Mouse (Mus musculus) lung, postnatal 0 days (tissue): Measurements from ENCODE around the gene Fmnl1. TPM values are rescaled to one million over a fixed set of nuclear protein-coding genes. Genes with fewer than 3 reads are reported as not detected.

Experiments
- ATAC-seq: fragments of 200-750 bp; cut with Nextera tagmentation; 2 replicates; pipeline ENCODE4 v1.8.0; 2017; ENCODE audit warnings: moderate library complexity
- DNase-seq: peaks from one replicate; pipeline ENCODE4 v3.0.0-alpha.2; 2016; ENCODE audit warnings: low spot score
- H3K27ac ChIP-seq: fragments of 300-500 bp; sonication (generic); 2 replicates; pipeline ENCODE4 v1.5.1; 2014; ENCODE audit warnings: antibody characterized with exemption, mild to moderate bottlenecking, low read length, mixed read lengths
- H3K27me3 ChIP-seq: fragments of 300-500 bp; sonication (generic); replicated peaks from 2 replicates; pipeline ENCODE4 v1.6.1; 2014; ENCODE audit warnings: low read length, mixed read lengths; ENCODE audit not compliant: insufficient read depth
- H3K36me3 ChIP-seq: fragments of 300-500 bp; sonication (generic); 2 replicates; pipeline ENCODE4 v1.6.1; 2014; ENCODE audit warnings: low read length, mixed read lengths; ENCODE audit not compliant: insufficient read depth
- H3K4me1 ChIP-seq: fragments of 300-500 bp; sonication (generic); 2 replicates; pipeline ENCODE4 v1.6.1; 2014; ENCODE audit warnings: antibody characterized with exemption, low read depth, low read length, mixed read lengths; ENCODE audit not compliant: insufficient read depth
- H3K4me2 ChIP-seq: fragments of 300-500 bp; sonication (generic); replicated peaks from 2 replicates; pipeline ENCODE4 v1.6.1; 2014; ENCODE audit warnings: low read depth, mild to moderate bottlenecking, low read length, moderate library complexity, mixed read lengths
- H3K4me3 ChIP-seq: fragments of 300-500 bp; sonication (generic); 2 replicates; pipeline ENCODE4 v1.5.1; 2014; ENCODE audit warnings: low read depth, low read length
- H3K9ac ChIP-seq: fragments of 300-500 bp; sonication (generic); replicated peaks from 2 replicates; pipeline ENCODE4 v1.6.1; 2014; ENCODE audit warnings: low read depth, mild to moderate bottlenecking
- H3K9me3 ChIP-seq: fragments of 300-500 bp; sonication (generic); 2 replicates; pipeline ENCODE4 v1.6.1; 2016; ENCODE audit warnings: low read length, mixed read lengths
- CTCF ChIP-seq: IDR thresholded peaks from 2 replicates; pipeline ENCODE4 v1.5.1; 2016; ENCODE audit warnings: antibody characterized with exemption, mild to moderate bottlenecking
- EP300 ChIP-seq: IDR thresholded peaks from 2 replicates; pipeline ENCODE4 v1.6.1; 2016; ENCODE audit warnings: antibody characterized with exemption, mild to moderate bottlenecking, control low read depth
- WGBS: fragments of 180-500 bp; shearing (Covaris S2); extraction: QIAGEN DNeasy Blood & Tissue Kit; methylation state at CpG from one replicate; pipeline ENCODE4 v1.1.7; 2014; 5-methylcytosine and 5-hydroxymethylcytosine counted together
- polyA plus RNA-seq: library from polyadenylated mRNA; unstranded; fragments of >200 nt; fragmentation: Nextera tagmentation; extraction: Ambion mirVana; gene quantifications from 2 replicates; pipeline ENCODE4 v1.2.1, GENCODE M21; 2015

The Fmnl1 gene
- polyA plus RNA-seq, 1 experiment from 2014 or later, result 4.1 TPM

- H3K4me3 ChIP-seq, result no peak overlapping the region
- no peaks in the 10 kb centered on the region for H3K27me3 ChIP-seq
- no peaks in the 10 kb centered on the region for H3K9me3 ChIP-seq
- DNase-seq, result peak; percentile 83
- H3K4me2 ChIP-seq, result peak overlapping the region; percentile 36
- ATAC-seq, result peak; percentile 75
- peak overlapping the region; percentile 19; the same call in 1 of the 2 replicates for H3K9ac ChIP-seq
- 25% methylated on average over 7 of the region's 8 CpGs for WGBS
- H3K4me1 ChIP-seq, result peaks cover 18% of the 10 kb centered on the region; the same call in 1 of the 2 replicates
- no peaks in the 10 kb centered on the region; the same call in 1 of the 2 replicates for H3K36me3 ChIP-seq
- peak; percentile 51 for TF ChIP-seq CTCF
- TF ChIP-seq EP300, result peak; percentile 21; the same call in 1 of the 2 replicates
- H3K27ac ChIP-seq, result peak overlapping the region; percentile 86
These were observed 28.3 kb upstream of the Fmnl1 start for GRCm38 (mm10) chr11:103142441-103143182.

- H3K4me3 ChIP-seq, result no peak overlapping the region
- H3K27me3 ChIP-seq, result no peaks in the 10 kb centered on the region
- ATAC-seq (no peak), DNase-seq (peak; percentile 65)
- WGBS, result 46% methylated on average over 12 of the region's 12 CpGs
- no peak overlapping the region for H3K4me2 ChIP-seq
- H3K9me3 ChIP-seq, result no peaks in the 10 kb centered on the region
- no peaks in the 10 kb centered on the region; the same call in 1 of the 2 replicates for H3K36me3 ChIP-seq
- peak overlapping the region; percentile 32; the same call in 1 of the 2 replicates for H3K27ac ChIP-seq
- H3K4me1 ChIP-seq, result peaks cover 18% of the 10 kb centered on the region; the same call in 1 of the 2 replicates
- no peak for TF ChIP-seq EP300
- TF ChIP-seq CTCF, result no peak
- no peak overlapping the region for H3K9ac ChIP-seq
These were observed 26.3 kb upstream of the Fmnl1 start for GRCm38 (mm10) chr11:103144309-103145285.

- Histone ChIP-seq H3K27me3 (no peaks in the 10 kb centered on the region), H3K4me2 (no peak overlapping the region), H3K4me1 (peaks cover 11% of the 10 kb centered on the region; the same call in 1 of the 2 replicates), H3K9me3 (no peaks in the 10 kb centered on the region), H3K4me3 (no peak overlapping the region), H3K9ac (no peak overlapping the region), H3K27ac (no peak overlapping the region), H3K36me3 (no peaks in the 10 kb centered on the region)
- ATAC-seq (no peak), DNase-seq (no peak)
- TF ChIP-seq EP300 (no peak), CTCF (0 out of 2 replicates have a peak, but pooled peaks have one; percentile 5)
- WGBS, result 78% methylated on average over 4 of the region's 4 CpGs
These were observed 24.5 kb upstream of the Fmnl1 start for GRCm38 (mm10) chr11:103146386-103146785.

DNA sequence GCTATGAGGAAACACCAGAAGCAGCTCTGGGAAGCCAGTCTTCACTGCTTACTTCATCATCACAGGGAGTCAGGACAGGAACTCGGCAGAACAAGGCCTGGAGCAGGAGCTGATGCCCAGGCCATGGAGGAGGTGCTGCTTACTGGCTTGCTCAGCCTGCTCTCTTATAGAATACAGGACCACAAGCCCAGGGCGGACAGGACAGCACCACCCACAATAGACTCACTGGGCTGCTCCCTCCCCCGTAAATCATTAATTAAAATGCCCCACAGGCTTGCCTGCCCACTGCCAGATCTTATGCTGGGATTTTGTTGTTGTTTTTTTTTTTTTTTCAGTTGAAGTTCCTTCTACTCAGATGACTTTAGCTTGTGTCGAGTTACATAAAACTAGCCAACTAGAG is 23.1 kb upstream of the Fmnl1 start:
- no peaks in the 10 kb centered on the region for H3K9me3 ChIP-seq
- H3K4me2 ChIP-seq, result no peak overlapping the region
- TF ChIP-seq EP300 (no peak), CTCF (no peak)
- H3K36me3 ChIP-seq, result no peaks in the 10 kb centered on the region
- no peak overlapping the region for H3K27ac ChIP-seq
- H3K4me1 ChIP-seq, result peaks cover under 1% of the 10 kb centered on the region; the same call in 1 of the 2 replicates
- WGBS, result 61% methylated on average over 4 of the region's 4 CpGs
- H3K4me3 ChIP-seq, result no peak overlapping the region
- no peak overlapping the region for H3K9ac ChIP-seq
- no peak for ATAC-seq
- no peaks in the 10 kb centered on the region for H3K27me3 ChIP-seq
- DNase-seq, result no peak

DNA sequence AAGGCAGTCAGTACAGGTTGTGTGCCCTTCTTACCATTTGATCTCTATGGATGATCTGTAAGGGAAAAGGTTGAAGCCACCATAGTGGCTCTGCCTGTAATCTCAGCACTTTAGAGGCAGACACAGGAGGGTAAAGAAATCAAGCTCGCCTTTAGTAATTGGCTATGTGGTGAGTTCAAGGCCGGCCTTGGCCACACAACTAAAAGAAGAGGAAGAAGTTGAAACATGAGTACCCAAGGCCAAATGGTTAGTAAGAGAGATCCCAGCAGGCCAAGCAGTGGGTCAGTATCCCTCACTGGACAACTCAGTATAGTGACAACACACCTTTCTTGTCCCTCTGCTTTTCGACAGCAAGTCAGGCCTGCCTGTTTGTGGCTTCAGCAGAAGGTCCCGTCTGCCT is 21.1 kb upstream of the Fmnl1 start:
- H3K27me3 ChIP-seq, result no peaks in the 10 kb centered on the region
- TF ChIP-seq EP300 (no peak), CTCF (no peak)
- H3K9me3 ChIP-seq, result no peaks in the 10 kb centered on the region
- ATAC-seq (no peak), DNase-seq (no peak)
- WGBS, result 88% methylated on average over 4 of the region's 4 CpGs
- H3K9ac ChIP-seq, result no peak overlapping the region
- H3K4me2 ChIP-seq, result no peak overlapping the region
- H3K4me1 ChIP-seq, result no peaks in the 10 kb centered on the region
- H3K36me3 ChIP-seq, result no peaks in the 10 kb centered on the region
- H3K27ac ChIP-seq, result no peak overlapping the region
- no peak overlapping the region for H3K4me3 ChIP-seq
